Mouse (Mus musculus): ENCODE measurements around the gene Rab44.
"Not testable (repeated sequence)": the region's sequence is repeated elsewhere in the genome, so short reads cannot be mapped to it uniquely, and the experiment has no call there.

Rab44 gene

GRCm38 (mm10) chr17:29113591-29114352, at the start of gene Rab44:
Gene Rab44 (plus strand): TSS chr17:29114145.
- peak in 1 of 2 experiments; percentile 16 for DNase-seq (ENCODE audit: inconsistent age in 2 of 2, low spot score in 1 of 2)

GRCm38 (mm10) chr17:29065245-29065940, 48.6 kb upstream of the Rab44 start:
- DNase-seq (ENCODE audit: inconsistent age in 2 of 2, low spot score in 1 of 2), result no peak

- no peak for DNase-seq (ENCODE audit: inconsistent age in 2 of 2, low spot score in 1 of 2)
Observed at GRCm38 (mm10) chr17:29065971-29066370, 48.0 kb upstream of the Rab44 start.

GRCm38 (mm10) chr17:29067416-29067815, 46.5 kb upstream of the Rab44 start:
- not testable (repeated sequence) for DNase-seq (ENCODE audit: inconsistent age in 2 of 2, low spot score in 1 of 2)

- no peak for DNase-seq (ENCODE audit: inconsistent age in 2 of 2, low spot score in 1 of 2)
Observed at GRCm38 (mm10) chr17:29067847-29068246, 46.1 kb upstream of the Rab44 start.

- DNase-seq (ENCODE audit: inconsistent age in 2 of 2, low spot score in 1 of 2), result no peak
Observed at GRCm38 (mm10) chr17:29069063-29069462, 44.9 kb upstream of the Rab44 start.

GRCm38 (mm10) chr17:29071820-29072219, 42.1 kb upstream of the Rab44 start:
- no peak for DNase-seq (ENCODE audit: inconsistent age in 2 of 2, low spot score in 1 of 2)

- DNase-seq (ENCODE audit: inconsistent age in 2 of 2, low spot score in 1 of 2), result no peak
Observed at GRCm38 (mm10) chr17:29072701-29073307, 41.1 kb upstream of the Rab44 start.

- DNase-seq (ENCODE audit: inconsistent age in 2 of 2, low spot score in 1 of 2), result no peak
Observed at GRCm38 (mm10) chr17:29073313-29073712, 40.6 kb upstream of the Rab44 start.

- no peak for DNase-seq (ENCODE audit: inconsistent age in 2 of 2, low spot score in 1 of 2)
Observed at GRCm38 (mm10) chr17:29074085-29074484, 39.9 kb upstream of the Rab44 start.

GRCm38 (mm10) chr17:29076235-29076634, 37.7 kb upstream of the Rab44 start:
- no peak for DNase-seq (ENCODE audit: inconsistent age in 2 of 2, low spot score in 1 of 2)

- DNase-seq (ENCODE audit: inconsistent age in 2 of 2, low spot score in 1 of 2), result peak in 1 of 2 experiments; percentile 65
Observed at GRCm38 (mm10) chr17:29077786-29078509, 36.0 kb upstream of the Rab44 start.

- peak; percentile 80 to 92 for DNase-seq (ENCODE audit: inconsistent age in 2 of 2, low spot score in 1 of 2)
Observed at GRCm38 (mm10) chr17:29078519-29079383, 35.2 kb upstream of the Rab44 start.

GRCm38 (mm10) chr17:29080758-29081617, 33.0 kb upstream of the Rab44 start:
- DNase-seq (ENCODE audit: inconsistent age in 2 of 2, low spot score in 1 of 2), result peak in 1 of 2 experiments; percentile 55

- peak in 1 of 2 experiments; percentile 65 for DNase-seq (ENCODE audit: inconsistent age in 2 of 2, low spot score in 1 of 2)
Observed at GRCm38 (mm10) chr17:29081618-29082381, 32.1 kb upstream of the Rab44 start.

- DNase-seq (ENCODE audit: inconsistent age in 2 of 2, low spot score in 1 of 2), result peak; percentile 2 to 19
Observed at GRCm38 (mm10) chr17:29083586-29083985, 30.4 kb upstream of the Rab44 start.

- DNase-seq (ENCODE audit: inconsistent age in 2 of 2, low spot score in 1 of 2), result peak; percentile 10 to 21
Observed at GRCm38 (mm10) chr17:29084656-29085055, 29.3 kb upstream of the Rab44 start.

GRCm38 (mm10) chr17:29085266-29085665, 28.7 kb upstream of the Rab44 start:
- peak; percentile 3 to 13 for DNase-seq (ENCODE audit: inconsistent age in 2 of 2, low spot score in 1 of 2)

Measured in adrenal gland, adult (tissue).